Mouse (Mus musculus) embryonic facial prominence, embryonic 15.5 days (tissue): ENCODE measurements around the gene Fbn1. TPM values are rescaled to one million over a fixed set of nuclear protein-coding genes. Genes with fewer than 3 reads are reported as not detected.

ENCODE experiments used
- ATAC-seq: fragments of 200-750 bp; cut with Nextera tagmentation; 2 replicates; pipeline ENCODE4 v1.8.0; 2017; ENCODE audit warnings: low read depth, moderate TSS enrichment; ENCODE audit not compliant: insufficient number of reproducible peaks, low FRiP score, low TSS enrichment
- H3K27ac ChIP-seq: fragments of 300-500 bp; sonication (generic); replicated peaks from 2 replicates; pipeline ENCODE4 v1.5.1; 2015; ENCODE audit warnings: mild to moderate bottlenecking, inconsistent platforms
- H3K27me3 ChIP-seq: fragments of 300-500 bp; sonication (generic); 2 replicates; pipeline ENCODE4 v1.6.1; 2015; ENCODE audit warnings: inconsistent platforms
- H3K36me3 ChIP-seq: fragments of 300-500 bp; sonication (generic); 2 replicates; pipeline ENCODE4 v1.6.1; 2015; ENCODE audit warnings: mild to moderate bottlenecking, inconsistent platforms
- H3K4me1 ChIP-seq: fragments of 300-500 bp; sonication (generic); 2 replicates; pipeline ENCODE4 v1.6.1; 2015; ENCODE audit warnings: inconsistent platforms
- H3K4me2 ChIP-seq: fragments of 300-500 bp; sonication (generic); replicated peaks from 2 replicates; pipeline ENCODE4 v1.6.1; 2015; ENCODE audit warnings: mild to moderate bottlenecking, inconsistent platforms
- H3K4me3 ChIP-seq: fragments of 300-500 bp; sonication (generic); replicated peaks from 2 replicates; pipeline ENCODE4 v1.5.1; 2015; ENCODE audit warnings: mild to moderate bottlenecking, inconsistent platforms
- H3K9ac ChIP-seq: fragments of 300-500 bp; sonication (generic); 2 replicates; pipeline ENCODE4 v1.6.1; 2015; ENCODE audit warnings: inconsistent platforms
- H3K9me3 ChIP-seq: fragments of 300-500 bp; sonication (generic); replicated peaks from 2 replicates; pipeline ENCODE4 v1.6.1; 2016; ENCODE audit warnings: inconsistent platforms
- WGBS: fragments of 180-500 bp; shearing (Covaris S2); methylation state at CpG from one replicate; pipeline ENCODE4 v1.1.7; 2015; 5-methylcytosine and 5-hydroxymethylcytosine counted together
- polyA plus RNA-seq: library from polyadenylated mRNA; unstranded; fragments of >200 nt; fragmentation: Nextera tagmentation; extraction: Ambion mirVana; gene quantifications from 2 replicates; pipeline ENCODE4 v1.2.1, GENCODE M21; 2015

The Fbn1 gene
- polyA plus RNA-seq, 1 experiment from 2014 or later = 24.5 TPM

DNA sequence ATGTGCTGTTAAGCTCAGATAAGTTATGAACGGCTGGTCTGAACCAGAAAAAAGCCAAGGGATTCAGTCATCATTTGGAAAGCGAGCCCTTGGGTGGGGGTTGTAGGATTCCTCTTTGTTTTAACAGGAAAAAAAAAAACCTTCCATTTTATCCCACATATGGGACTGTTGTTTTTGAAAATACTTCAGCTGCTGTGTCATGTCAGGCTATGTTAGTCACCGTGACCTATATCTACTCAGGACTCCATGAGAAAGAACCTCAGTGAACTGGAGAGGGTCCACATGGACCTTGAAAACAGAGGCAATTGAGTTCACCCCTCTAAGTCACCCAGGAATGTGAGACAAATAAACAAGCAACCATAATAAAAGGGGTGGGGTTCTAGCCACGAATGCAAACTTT lies 139.2 kb downstream of the Fbn1 start:
- 62% methylated on average over 4 of the region's 4 CpGs for WGBS
- Histone ChIP-seq H3K9ac (no peak overlapping the region), H3K9me3 (no peaks in the 10 kb centered on the region), H3K27ac (no peak overlapping the region), H3K27me3 (no peaks in the 10 kb centered on the region), H3K4me3 (no peak overlapping the region), H3K4me1 (no peaks in the 10 kb centered on the region), H3K36me3 (peaks cover 65% of the 10 kb centered on the region), H3K4me2 (no peak overlapping the region)
- ATAC-seq = no peak

DNA sequence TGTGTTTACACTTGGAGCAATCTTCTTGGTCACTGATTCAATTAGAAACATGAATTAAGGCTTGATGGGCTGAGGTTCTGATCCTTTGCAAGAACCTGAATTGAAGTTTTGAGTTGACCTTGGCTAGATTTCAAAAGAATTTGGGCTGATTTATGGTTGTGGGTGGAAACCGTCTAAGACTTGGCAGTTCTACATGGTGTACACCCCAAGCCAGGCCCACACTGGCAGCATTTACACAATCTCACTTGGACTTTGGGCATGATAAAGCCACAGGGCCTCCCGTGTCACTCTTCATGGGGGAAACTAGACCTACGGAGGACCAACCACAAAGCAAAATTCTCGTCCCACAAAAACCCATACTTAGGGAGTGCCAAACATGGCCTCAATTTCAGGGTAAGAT lies 146.1 kb downstream of the Fbn1 start:
- H3K4me3 ChIP-seq = no peak overlapping the region
- no peaks in the 10 kb centered on the region for H3K9me3 ChIP-seq
- no peaks in the 10 kb centered on the region for H3K4me1 ChIP-seq
- no peak overlapping the region for H3K4me2 ChIP-seq
- WGBS = 76% methylated on average over 4 of the region's 4 CpGs
- H3K36me3 ChIP-seq = peaks cover 68% of the 10 kb centered on the region
- no peak overlapping the region for H3K9ac ChIP-seq
- H3K27ac ChIP-seq = no peak overlapping the region
- ATAC-seq = peak; percentile 73
- no peaks in the 10 kb centered on the region for H3K27me3 ChIP-seq

DNA sequence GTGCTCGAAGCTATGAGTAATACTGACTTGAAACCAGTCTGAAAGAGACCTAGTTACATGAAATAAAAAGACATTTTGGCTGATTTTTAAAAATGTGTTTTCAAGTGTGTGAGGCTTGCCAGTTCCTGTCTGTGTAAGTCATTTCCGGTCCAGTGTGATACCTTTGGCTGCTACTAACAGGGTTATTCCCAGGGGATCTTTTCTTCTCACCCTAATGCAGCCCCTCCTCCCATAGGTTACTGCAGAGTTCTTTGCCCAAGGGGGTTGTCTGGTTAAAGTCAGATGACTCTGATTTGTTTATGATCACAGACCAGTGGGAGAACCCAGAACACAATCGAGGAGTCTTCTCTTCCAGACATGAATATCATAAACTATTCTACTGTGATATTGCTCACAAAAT lies 151.3 kb downstream of the Fbn1 start:
- no peak overlapping the region for H3K4me3 ChIP-seq
- no peaks in the 10 kb centered on the region for H3K27me3 ChIP-seq
- peak overlapping the region; percentile 63; the same call in 1 of the 2 replicates for H3K27ac ChIP-seq
- H3K4me2 ChIP-seq = no peak overlapping the region
- H3K9ac ChIP-seq = no peak overlapping the region
- H3K4me1 ChIP-seq = peaks cover 15% of the 10 kb centered on the region
- H3K36me3 ChIP-seq = peaks cover 32% of the 10 kb centered on the region
- H3K9me3 ChIP-seq = no peaks in the 10 kb centered on the region
- WGBS = 39% methylated on average over 3 of the region's 3 CpGs
- ATAC-seq = no peak

DNA sequence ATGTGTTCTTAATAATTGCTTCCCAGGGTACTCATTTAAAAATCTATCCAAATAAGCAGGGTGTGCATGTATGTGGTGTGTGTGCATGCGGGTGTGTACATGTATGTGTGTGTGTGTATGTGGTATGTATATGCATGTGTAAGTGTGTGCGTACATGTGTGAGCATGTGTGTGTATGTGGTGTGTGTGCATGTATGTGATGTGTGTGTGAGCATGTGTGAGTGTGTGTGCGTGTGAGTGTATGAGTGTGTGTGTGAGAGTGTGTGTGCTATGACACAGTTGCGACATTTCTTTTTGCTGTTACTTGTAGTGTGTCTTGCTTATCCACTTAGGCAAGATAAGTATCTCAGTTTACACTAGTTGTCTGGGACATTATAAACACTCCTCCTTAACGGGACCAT lies 151.7 kb downstream of the Fbn1 start:
- Histone ChIP-seq H3K27me3 (no peaks in the 10 kb centered on the region), H3K4me2 (no peak overlapping the region), H3K36me3 (peaks cover 29% of the 10 kb centered on the region), H3K4me1 (peaks cover 15% of the 10 kb centered on the region), H3K9ac (no peak overlapping the region), H3K9me3 (no peaks in the 10 kb centered on the region), H3K4me3 (no peak overlapping the region), H3K27ac (peak overlapping the region; percentile 63; the same call in 1 of the 2 replicates)
- peak; percentile 51; the same call in 1 of the 2 replicates for ATAC-seq
- WGBS = 77% methylated on average over 5 of the region's 5 CpGs

DNA sequence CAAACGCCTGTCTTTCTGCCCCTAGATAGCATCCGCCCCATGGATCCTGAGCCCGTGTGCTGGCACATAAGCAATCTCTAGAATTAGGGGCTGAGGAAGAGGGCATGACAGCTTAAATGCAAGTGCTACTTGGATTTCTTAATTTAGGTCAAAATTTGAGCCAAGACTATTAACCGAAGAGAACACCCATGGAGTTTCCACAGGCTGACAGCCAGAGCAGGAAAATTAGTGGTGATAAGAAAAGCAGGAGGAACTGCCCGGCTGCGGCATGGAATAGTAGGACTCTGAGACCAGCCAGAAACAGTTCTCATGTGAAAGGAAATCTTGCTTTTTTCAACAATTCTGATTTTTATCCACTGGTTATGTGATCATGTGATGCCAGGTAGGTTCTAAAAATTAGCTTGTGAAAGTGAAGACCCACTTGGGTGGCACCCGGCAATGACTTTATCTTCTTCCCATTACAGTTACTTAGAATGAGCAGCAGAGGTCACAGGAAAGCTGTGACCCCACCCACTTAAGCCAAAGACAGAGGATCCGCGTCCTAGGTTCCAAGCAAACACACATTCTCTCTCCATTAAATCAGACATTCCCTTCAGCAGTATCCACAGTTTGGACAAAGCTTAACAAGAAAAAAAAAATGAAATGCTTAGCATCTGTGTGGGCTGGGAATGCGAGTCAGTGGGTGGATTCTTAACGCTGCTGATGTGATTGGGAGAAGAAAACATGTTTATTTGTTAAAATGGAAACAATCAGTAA lies 152.4 kb downstream of the Fbn1 start:
- 56% methylated on average over 11 of the region's 11 CpGs for WGBS
- Histone ChIP-seq H3K4me3 (no peak overlapping the region), H3K9me3 (no peaks in the 10 kb centered on the region), H3K27me3 (no peaks in the 10 kb centered on the region), H3K9ac (no peak overlapping the region), H3K27ac (peak overlapping the region; percentile 45; the same call in 1 of the 2 replicates), H3K4me1 (peaks cover 15% of the 10 kb centered on the region), H3K36me3 (peaks cover 28% of the 10 kb centered on the region), H3K4me2 (no peak overlapping the region)
- ATAC-seq = 0 out of 2 replicates have a peak, but pooled peaks have one; percentile 7

DNA sequence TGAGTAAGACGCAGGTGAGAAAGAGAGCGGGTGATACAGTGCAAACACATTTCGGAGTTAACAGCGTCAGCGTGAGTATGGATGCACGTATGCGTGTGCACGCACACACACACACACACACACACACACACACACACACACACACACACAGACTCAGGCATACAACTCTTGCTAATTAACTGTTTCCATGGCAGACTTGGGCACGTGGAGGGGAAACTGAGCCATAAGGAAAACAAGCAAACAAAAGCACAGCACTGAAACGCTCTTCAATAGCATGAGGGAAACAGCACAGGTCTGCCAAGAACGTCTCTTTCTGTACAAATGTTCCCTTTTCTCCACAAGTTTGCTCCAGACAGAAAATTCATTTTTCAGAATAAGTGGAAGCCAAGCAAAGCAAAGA lies 153.2 kb downstream of the Fbn1 start:
- Histone ChIP-seq H3K4me3 (no peak overlapping the region), H3K9ac (no peak overlapping the region), H3K36me3 (peaks cover 22% of the 10 kb centered on the region; the same call in 1 of the 2 replicates), H3K4me1 (peaks cover 15% of the 10 kb centered on the region), H3K9me3 (no peaks in the 10 kb centered on the region), H3K4me2 (no peak overlapping the region), H3K27me3 (no peaks in the 10 kb centered on the region), H3K27ac (peak overlapping the region; percentile 45; the same call in 1 of the 2 replicates)
- 82% methylated on average over 11 of the region's 11 CpGs for WGBS
- ATAC-seq = no peak

DNA sequence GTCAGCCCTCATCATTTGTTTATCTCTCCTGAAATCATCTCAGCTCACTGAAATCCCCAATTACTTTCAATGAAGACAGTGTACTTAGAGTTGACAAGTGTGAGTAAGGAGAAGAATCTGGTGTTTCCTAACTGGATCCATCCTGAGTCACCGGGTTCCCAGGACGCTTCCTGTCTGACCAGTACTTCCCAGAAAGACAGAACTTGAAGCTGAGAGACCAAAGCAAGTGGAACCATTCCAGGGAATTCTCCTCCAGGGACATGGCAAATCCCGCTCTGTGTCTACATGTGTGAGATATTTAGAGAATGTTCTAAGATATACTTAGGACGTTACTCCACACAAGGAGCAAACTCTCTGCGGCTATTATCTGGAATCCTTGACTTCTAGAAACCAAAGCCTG lies 158.6 kb downstream of the Fbn1 start:
- H3K4me2 ChIP-seq = no peak overlapping the region
- no peak overlapping the region for H3K27ac ChIP-seq
- no peaks in the 10 kb centered on the region for H3K27me3 ChIP-seq
- H3K9ac ChIP-seq = no peak overlapping the region
- H3K9me3 ChIP-seq = no peaks in the 10 kb centered on the region
- ATAC-seq = no peak
- WGBS = 84% methylated on average over 5 of the region's 5 CpGs
- peaks cover 32% of the 10 kb centered on the region; the same call in 1 of the 2 replicates for H3K36me3 ChIP-seq
- H3K4me1 ChIP-seq = no peaks in the 10 kb centered on the region
- no peak overlapping the region for H3K4me3 ChIP-seq

DNA sequence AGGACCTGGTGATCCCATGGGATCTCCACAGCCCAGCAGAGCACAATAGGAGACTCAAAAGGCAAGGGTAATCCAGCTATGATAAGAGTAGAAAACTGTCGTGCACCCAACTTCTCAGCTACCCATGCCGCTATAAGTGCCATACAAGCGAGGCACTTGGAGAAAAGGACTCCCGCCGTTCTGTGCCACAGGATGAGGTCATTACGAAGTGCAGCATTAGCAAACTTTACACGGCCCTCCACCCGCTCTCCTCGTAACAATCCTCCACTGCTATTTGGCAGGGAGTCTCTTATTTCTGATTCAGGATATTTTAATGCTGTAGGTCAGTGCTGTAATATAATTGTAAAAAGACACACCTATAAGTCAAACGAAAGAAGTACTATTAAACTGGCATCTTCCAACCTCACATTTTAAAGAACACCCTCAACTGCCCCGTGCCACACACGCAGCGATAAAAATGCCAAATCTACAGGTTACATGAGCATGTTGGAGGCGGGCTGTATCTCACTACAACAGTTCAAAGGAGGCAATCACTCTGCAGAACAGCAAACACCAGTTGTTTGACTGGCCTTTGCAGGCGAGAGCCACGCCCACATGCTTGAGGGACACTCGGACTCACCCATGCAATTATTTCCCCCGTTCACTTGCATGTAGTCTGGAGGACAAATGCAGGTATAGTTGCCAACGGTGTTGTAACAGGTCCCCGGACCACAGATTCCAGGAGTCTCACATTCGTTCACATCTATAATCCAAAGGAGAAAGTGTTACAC lies 165.4 kb downstream of the Fbn1 start:
- H3K36me3 ChIP-seq = peaks cover 63% of the 10 kb centered on the region
- H3K4me1 ChIP-seq = no peaks in the 10 kb centered on the region
- H3K27me3 ChIP-seq = no peaks in the 10 kb centered on the region
- no peak overlapping the region for H3K9ac ChIP-seq
- H3K4me2 ChIP-seq = no peak overlapping the region
- H3K4me3 ChIP-seq = no peak overlapping the region
- H3K9me3 ChIP-seq = no peaks in the 10 kb centered on the region
- WGBS = 86% methylated on average over 21 of the region's 21 CpGs
- no peak overlapping the region for H3K27ac ChIP-seq
- ATAC-seq = no peak

DNA sequence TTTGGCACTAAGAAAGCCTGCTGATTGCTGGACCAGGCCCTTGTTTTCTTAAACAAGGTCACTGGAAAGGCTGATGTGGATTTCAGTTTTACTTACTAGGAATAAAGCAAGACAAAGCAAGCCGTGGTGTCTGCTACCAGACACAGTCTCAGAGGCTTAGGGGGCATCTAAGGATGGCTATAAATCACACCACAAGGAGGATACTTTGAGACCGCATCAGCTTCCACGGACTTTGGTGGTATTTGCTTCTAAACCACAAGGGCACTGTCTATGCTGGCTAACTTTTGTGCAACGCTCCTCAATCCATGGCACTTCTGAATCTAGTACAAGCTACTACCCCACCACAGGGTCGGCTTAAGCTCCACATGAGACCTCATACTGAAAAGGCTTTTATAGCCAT lies 167.4 kb downstream of the Fbn1 start:
- H3K9ac ChIP-seq = no peak overlapping the region
- H3K27ac ChIP-seq = no peak overlapping the region
- H3K36me3 ChIP-seq = peaks cover 67% of the 10 kb centered on the region
- H3K9me3 ChIP-seq = no peaks in the 10 kb centered on the region
- H3K4me3 ChIP-seq = no peak overlapping the region
- no peak overlapping the region for H3K4me2 ChIP-seq
- WGBS = 83% methylated on average over 5 of the region's 5 CpGs
- no peak for ATAC-seq
- H3K4me1 ChIP-seq = no peaks in the 10 kb centered on the region
- no peaks in the 10 kb centered on the region for H3K27me3 ChIP-seq

DNA sequence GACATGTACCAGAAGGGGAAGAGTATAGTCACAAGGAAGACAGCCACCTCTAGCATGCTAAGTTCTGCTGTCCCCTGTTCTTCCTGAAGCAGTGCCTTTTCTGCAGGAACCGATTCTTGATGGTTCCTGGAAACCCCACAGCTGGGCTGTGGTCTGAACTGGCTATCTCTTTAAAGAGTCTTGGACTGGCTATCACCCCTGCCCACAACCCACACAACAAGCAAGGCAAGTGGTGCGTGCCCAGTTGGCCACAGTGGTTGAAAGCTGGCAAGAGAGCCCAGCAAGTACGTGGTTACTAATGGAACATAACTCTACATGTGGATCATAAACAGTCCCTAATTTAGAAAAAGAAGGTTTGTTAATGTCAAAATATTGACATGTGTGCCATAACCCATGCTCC lies 170.6 kb downstream of the Fbn1 start:
- Histone ChIP-seq H3K27ac (no peak overlapping the region), H3K27me3 (no peaks in the 10 kb centered on the region), H3K9ac (no peak overlapping the region), H3K4me3 (no peak overlapping the region), H3K9me3 (no peaks in the 10 kb centered on the region), H3K4me2 (no peak overlapping the region), H3K4me1 (no peaks in the 10 kb centered on the region), H3K36me3 (peaks cover 59% of the 10 kb centered on the region)
- 87% methylated on average over 3 of the region's 3 CpGs for WGBS
- ATAC-seq = no peak

DNA sequence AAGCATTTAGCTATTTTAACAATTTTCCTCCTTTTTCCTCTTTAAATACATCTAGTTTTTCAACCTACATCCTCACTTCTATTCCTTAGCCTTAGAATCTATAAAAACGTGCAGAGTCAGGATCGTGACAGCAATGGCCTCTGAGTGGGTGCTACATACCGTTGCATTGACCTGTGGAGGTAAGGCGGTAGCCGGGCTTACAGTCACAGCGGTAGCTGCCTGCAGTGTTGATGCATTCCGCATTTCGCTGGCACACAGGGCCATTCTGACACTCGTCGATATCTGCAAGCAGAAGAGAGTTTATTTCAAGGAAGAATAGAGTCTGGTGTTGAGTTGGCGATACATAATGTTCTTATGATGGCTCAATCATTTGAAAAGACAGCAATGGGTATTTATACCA lies 172.6 kb downstream of the Fbn1 start:
- H3K27me3 ChIP-seq = no peaks in the 10 kb centered on the region
- no peaks in the 10 kb centered on the region for H3K4me1 ChIP-seq
- no peak overlapping the region for H3K27ac ChIP-seq
- peaks cover 55% of the 10 kb centered on the region for H3K36me3 ChIP-seq
- WGBS = 93% methylated on average over 11 of the region's 11 CpGs
- H3K4me2 ChIP-seq = no peak overlapping the region
- H3K9ac ChIP-seq = no peak overlapping the region
- no peaks in the 10 kb centered on the region for H3K9me3 ChIP-seq
- ATAC-seq = no peak
- no peak overlapping the region for H3K4me3 ChIP-seq
